Mouse (Mus musculus) layer of hippocampus, adult 9-10 months (tissue): ENCODE measurements around the gene Ythdf2.

Source experiments
- DNase-seq: peaks from one replicate; pipeline ENCODE4 v3.0.0; 2022; ENCODE audit warnings: low spot score

Gene Ythdf2

GRCm38 (mm10) chr4:132146201-132146600 is 65.9 kb downstream of the Ythdf2 start:
- no peak for DNase-seq

- no peak for DNase-seq
These were observed 67.0 kb downstream of the Ythdf2 start for GRCm38 (mm10) chr4:132145092-132145491.

- no peak for DNase-seq
These were observed 67.8 kb downstream of the Ythdf2 start, which contains the start of gene Oprd1 for GRCm38 (mm10) chr4:132144080-132144841. TSS of gene Oprd1 (minus strand) at chr4:132144486.

GRCm38 (mm10) chr4:132138640-132139039 is 73.5 kb downstream of the Ythdf2 start:
- DNase-seq, result no peak

- no peak for DNase-seq
These were observed 75.1 kb downstream of the Ythdf2 start for GRCm38 (mm10) chr4:132137013-132137412.
